Mouse (Mus musculus) erythroblast, embryonic 14.5 days (primary cell): ENCODE results near the gene Tgds.

Experiments
- GATA1 ChIP-seq: IDR thresholded peaks from 2 replicates; pipeline ENCODE4 v1.6.1; 2012; ENCODE audit warnings: low read length, inconsistent platforms, mixed read lengths
- TAL1 ChIP-seq: IDR thresholded peaks from 3 replicates; pipeline ENCODE4 v1.6.1; 2012; ENCODE audit warnings: low read length, inconsistent platforms, mixed read lengths

DNA sequence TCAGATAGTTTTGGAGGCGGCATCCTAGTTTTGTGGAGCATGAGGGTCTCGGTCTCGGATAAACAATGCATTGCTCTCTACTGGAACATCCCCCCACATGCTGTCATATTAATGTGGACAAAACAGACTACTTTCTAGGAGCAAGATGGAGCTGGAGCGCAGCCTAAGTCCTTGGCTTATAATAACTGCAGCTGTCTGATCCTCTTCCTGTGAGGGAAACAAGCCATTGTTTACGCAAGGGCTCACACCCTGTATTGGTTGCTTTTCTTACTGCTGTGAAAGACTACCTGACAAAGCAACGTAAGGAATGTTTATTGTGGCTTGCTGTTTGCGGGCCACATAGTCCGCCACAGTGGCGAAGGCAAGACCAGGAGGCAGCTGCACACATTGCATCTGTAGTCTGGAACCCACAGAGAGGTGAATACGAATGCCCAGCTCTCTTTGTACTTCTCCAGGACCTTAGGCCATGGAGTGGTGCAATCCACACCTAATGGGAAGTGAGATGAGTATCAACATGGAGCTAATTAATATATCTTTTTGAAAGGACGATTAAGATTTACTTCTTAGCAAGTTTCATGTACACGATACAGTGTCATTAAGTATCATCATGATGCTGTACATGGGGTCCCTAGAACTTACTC lies 63.0 kb downstream of the Tgds start:
- TF ChIP-seq TAL1 (no peak), GATA1 (no peak)
